Mouse (Mus musculus) right cerebral cortex, postnatal 14 days (tissue): ENCODE results near the gene Tsfm.

Experiments used
- DNase-seq: peaks from one replicate; pipeline ENCODE4 v3.0.0; 2022

Tsfm gene

GRCm38 (mm10) chr10:127040569-127041214 is 10.1 kb upstream of the Tsfm start:
- peak; percentile 50 for DNase-seq

GRCm38 (mm10) chr10:127037641-127038040 is 7.0 kb upstream of the Tsfm start:
- DNase-seq, result no peak

GRCm38 (mm10) chr10:127036273-127036672 is 5.6 kb upstream of the Tsfm start:
- DNase-seq, result no peak

GRCm38 (mm10) chr10:127033301-127033741 is 2.7 kb upstream of the Tsfm start:
- DNase-seq, result no peak

GRCm38 (mm10) chr10:127018422-127018821 is 12.2 kb downstream of the Tsfm start:
- no peak for DNase-seq

GRCm38 (mm10) chr10:127017071-127017470 is 13.6 kb downstream of the Tsfm start:
- DNase-seq, result no peak

GRCm38 (mm10) chr10:127016488-127016887 is 14.2 kb downstream of the Tsfm start:
- no peak for DNase-seq

- DNase-seq, result no peak
Measured at GRCm38 (mm10) chr10:127003806-127004205, 26.8 kb downstream of the Tsfm start.

- DNase-seq, result no peak
Measured at GRCm38 (mm10) chr10:127003334-127003733, 27.3 kb downstream of the Tsfm start.

- no peak for DNase-seq
Measured at GRCm38 (mm10) chr10:127002765-127003164, 27.9 kb downstream of the Tsfm start.

GRCm38 (mm10) chr10:127002056-127002455 is 28.6 kb downstream of the Tsfm start:
- DNase-seq, result no peak

GRCm38 (mm10) chr10:127001297-127001696 is 29.3 kb downstream of the Tsfm start:
- DNase-seq, result no peak

GRCm38 (mm10) chr10:127000529-127000928 is 30.1 kb downstream of the Tsfm start, which contains the start of gene Avil:
Gene Avil (plus strand): TSS chr10:127000709.
- no peak for DNase-seq

- peak; percentile 32 for DNase-seq
Measured at GRCm38 (mm10) chr10:126997340-126998113, 33.1 kb downstream of the Tsfm start.

GRCm38 (mm10) chr10:126993621-126994020 is 37.0 kb downstream of the Tsfm start:
- DNase-seq, result no peak

- no peak for DNase-seq
Measured at GRCm38 (mm10) chr10:126991676-126992075, 39.0 kb downstream of the Tsfm start.

GRCm38 (mm10) chr10:126990313-126991056 is 40.2 kb downstream of the Tsfm start:
- peak; percentile 91 for DNase-seq

- DNase-seq, result no peak
Measured at GRCm38 (mm10) chr10:126988513-126989165, 42.0 kb downstream of the Tsfm start.

GRCm38 (mm10) chr10:126987183-126988118 is 43.2 kb downstream of the Tsfm start:
- DNase-seq, result no peak

GRCm38 (mm10) chr10:126986541-126986961 is 44.1 kb downstream of the Tsfm start:
- peak; percentile 65 for DNase-seq

- DNase-seq, result no peak
Measured at GRCm38 (mm10) chr10:126985579-126985978, 45.1 kb downstream of the Tsfm start.

GRCm38 (mm10) chr10:126985127-126985526 is 45.5 kb downstream of the Tsfm start:
- DNase-seq, result no peak
